Mouse (Mus musculus): ENCODE measurements at regions not wholly inside any gene's neighbourhood (a gene's known extent, or its start where the extent isn't known, plus 50 kb on each side); places are given as distances from the start of the nearest gene placed in this dataset.

DNA sequence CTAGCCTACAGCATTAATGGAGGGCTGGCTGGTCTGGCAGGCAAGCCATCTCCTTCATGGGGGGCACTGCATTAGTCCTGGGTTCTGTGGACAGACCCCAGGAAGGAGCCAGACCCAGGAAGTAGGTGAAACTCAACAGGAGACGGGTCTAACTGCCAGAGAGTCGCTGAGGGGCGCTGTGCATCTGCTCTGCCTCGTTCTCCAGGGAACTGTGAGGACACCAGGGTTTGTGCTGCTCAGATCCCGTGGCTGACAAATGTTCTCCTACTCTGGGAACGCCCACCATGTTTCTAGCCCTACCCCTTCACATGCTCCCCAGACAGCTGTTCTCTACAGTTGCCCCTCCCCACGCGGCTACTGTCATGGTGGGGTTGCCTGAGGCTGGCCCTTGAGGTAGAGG, 67.7 kb upstream of the Gm26897 start:
- TF ChIP-seq CTCF (IDR thresholded peaks at IDR 0.05; ENCODE audit: control insufficient read depth, insufficient read depth, low read length): no peak
- no peak for TF ChIP-seq POLR2A (IDR thresholded peaks at IDR 0.05; ENCODE audit: borderline replicate concordance, control insufficient read depth, low read depth, low read length)

Measured in bone marrow, adult 2 months (tissue).